Mouse (Mus musculus) cerebellum, postnatal 36 days (tissue): ENCODE measurements around the gene Btg1.

ENCODE experiments used
- DNase-seq, 2 experiments: peaks; one replicate each; pipeline ENCODE4 v3.0.0; 2021 to 2022; ENCODE audit warnings: mixed read lengths in 2 of 2

The Btg1 gene

GRCm38 (mm10) chr10:96632271-96633144 is 15.7 kb downstream of the Btg1 start:
- no peak for DNase-seq

DNA sequence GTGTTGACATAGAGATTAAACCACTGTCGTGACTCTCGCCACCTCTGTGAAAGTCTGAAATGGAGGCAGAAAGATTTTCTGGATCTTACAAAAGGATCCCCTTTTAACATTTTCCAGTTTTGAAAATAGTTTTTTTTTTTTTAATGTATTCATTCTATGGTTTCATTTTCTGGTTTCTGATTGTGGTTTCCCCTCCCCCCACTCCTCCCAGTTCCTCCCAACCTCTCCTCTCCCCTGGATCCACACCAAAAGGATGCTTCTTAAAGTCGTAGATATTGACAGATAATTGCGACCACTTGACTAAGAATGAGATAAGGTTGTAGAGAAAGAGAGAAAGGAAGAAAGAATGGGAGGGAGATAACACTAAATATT is 16.3 kb downstream of the Btg1 start:
- DNase-seq, result no peak

DNA sequence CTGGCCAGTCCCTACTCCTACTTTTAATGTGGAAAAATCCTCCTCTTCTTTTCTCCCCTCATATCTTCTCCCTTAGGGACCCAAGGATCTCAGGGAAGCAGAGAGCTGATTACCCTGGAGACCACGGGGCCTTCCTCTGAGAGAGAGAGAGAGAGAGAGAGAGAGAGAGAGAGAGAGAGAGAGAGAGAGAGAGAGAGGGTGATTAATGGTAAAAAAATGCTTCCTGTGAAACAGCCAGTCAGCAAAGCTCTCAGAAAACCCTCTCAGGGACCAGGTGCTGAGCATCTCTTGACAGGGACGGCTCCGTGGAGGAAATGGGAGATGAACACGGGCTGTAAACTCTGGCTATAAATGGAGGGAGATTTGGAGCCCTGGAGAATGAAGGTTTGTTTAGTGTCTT is 18.7 kb downstream of the Btg1 start:
- no peak for DNase-seq

GRCm38 (mm10) chr10:96638477-96638876 is 21.7 kb downstream of the Btg1 start:
- DNase-seq, result no peak

GRCm38 (mm10) chr10:96642014-96642413 is 25.2 kb downstream of the Btg1 start:
- no peak for DNase-seq

DNA sequence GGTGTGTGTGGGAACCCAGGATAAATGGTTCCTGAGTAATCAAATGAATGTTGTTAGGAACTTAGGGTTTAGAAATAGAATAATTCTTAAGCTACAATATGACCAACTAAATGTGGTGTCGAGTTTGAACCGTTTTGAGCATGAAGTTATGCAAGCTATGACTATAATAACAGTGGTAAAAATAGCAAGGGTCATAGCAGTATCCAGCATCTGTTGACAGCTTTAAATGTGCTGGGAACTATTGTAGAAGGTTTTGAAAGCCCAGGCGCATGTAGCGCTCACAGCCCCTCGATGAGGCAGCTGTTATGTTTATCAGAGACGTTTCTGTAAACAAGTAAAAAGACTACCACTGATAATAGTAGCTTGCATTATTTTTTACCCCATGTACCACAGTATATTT is 25.9 kb downstream of the Btg1 start:
- no peak for DNase-seq

DNA sequence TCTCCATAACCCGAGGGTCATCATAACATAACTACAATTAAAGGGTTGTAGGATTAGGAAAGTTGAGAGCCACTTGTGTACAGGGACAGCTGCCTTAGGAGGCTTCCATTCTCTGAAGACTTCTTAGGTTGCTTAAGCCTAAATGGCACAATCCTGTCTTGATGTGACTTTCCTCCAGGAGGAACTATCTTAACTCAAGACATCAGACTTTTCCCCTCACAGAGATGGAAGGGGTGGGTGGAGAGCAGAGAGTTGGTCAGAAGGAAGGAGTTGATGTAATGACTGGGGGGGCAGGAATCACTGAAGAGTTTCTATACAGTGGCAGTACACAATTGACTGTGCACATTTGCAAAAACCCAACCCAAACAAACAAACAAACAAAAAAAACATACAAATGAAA is 28.4 kb downstream of the Btg1 start:
- DNase-seq, result no peak

- DNase-seq, result peak; percentile 65 to 68
Observed at GRCm38 (mm10) chr10:96646024-96646866, 29.4 kb downstream of the Btg1 start.

- DNase-seq, result no peak
Observed at GRCm38 (mm10) chr10:96646867-96647462, 30.2 kb downstream of the Btg1 start.

- DNase-seq, result peak; percentile 74 to 80
Observed at GRCm38 (mm10) chr10:96648161-96648561, 31.4 kb downstream of the Btg1 start.

- no peak for DNase-seq
Observed at GRCm38 (mm10) chr10:96649524-96649923, 32.7 kb downstream of the Btg1 start.

- DNase-seq, result no peak
Observed at GRCm38 (mm10) chr10:96652372-96652771, 35.6 kb downstream of the Btg1 start.

DNA sequence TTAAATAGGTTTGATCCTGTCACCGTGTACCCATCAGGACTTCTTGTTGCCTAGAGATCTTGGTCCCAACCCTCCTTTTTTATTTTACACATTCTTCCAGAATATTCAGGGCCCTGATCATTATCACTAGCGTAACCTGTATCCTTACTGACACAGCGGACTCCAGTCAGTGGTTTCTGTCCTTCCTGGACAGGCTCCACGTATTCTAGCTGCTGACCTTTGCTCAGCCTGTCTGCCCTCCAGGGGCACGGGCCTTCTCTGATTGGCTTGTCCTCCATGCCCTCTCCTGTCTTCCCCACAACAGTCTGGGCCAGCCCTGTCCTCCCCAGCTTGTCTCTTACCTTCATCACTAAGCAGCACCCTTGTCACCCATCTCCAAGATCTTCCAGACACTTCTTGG is 36.2 kb downstream of the Btg1 start:
- no peak for DNase-seq

- no peak for DNase-seq
Observed at GRCm38 (mm10) chr10:96654079-96654478, 37.3 kb downstream of the Btg1 start.

DNA sequence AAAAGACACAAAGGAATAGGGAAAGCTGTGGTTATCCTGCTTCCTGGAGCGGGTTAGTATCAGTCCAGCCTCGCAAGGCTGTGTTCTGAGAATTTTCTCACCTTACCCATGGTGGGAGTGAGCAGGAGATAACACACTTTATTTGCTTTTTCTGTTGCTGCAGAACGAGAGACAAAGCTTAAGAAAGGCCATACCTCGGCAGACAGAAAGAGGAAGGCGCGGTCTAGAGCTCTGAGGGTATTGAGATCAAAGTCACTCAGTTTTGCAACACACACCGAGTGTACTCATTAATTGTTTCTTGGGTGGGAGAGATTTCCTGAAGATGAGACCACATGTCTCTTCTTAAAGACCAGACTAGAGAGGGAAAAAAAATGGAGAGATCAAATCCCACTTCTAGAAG is 37.8 kb downstream of the Btg1 start:
- no peak for DNase-seq

DNA sequence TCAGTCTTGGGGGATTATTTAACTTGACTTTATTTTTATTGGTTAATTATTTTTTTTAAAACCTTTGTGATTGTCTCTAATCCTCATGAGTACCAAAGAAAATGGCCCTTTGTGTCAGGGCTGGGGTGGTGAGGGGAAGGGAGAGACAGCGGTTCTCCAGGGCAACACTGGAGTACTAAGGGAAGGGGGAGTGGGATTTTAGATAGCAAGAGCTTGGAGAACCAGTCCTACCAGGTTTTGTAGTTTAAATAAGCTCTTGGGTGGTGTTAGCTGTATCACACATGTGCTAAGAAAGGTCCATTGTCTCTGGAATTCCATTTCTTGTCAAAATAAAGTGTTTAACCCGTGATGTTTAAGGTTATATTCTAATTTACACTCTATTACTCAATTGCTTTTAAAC is 38.3 kb downstream of the Btg1 start:
- DNase-seq, result no peak

DNA sequence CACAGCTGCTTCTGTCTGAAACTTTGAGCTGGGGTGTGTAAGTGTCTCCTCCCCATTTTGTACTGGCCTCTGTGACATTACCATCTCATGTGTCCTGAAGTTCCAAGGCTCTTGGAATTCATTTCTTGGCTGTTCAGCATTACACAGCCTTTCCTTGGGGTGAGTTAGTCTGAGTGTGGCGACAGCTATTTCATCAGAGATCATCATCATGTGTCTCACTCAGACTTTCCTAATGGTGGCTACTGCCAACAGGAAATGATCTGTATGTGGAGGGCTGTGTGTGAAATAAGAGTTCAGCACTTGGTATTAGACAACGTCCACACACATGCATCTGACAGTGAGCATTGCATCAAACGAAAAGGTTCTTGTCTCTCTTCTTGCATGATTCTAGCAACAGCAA is 39.4 kb downstream of the Btg1 start:
- DNase-seq, result no peak

- peak; percentile 77 to 80 for DNase-seq
Observed at GRCm38 (mm10) chr10:96658906-96659305, 42.1 kb downstream of the Btg1 start.

- no peak for DNase-seq
Observed at GRCm38 (mm10) chr10:96660280-96660985, 43.6 kb downstream of the Btg1 start.

GRCm38 (mm10) chr10:96662976-96663375 is 46.2 kb downstream of the Btg1 start:
- DNase-seq, result no peak

- no peak for DNase-seq
Observed at GRCm38 (mm10) chr10:96663739-96664430, 47.1 kb downstream of the Btg1 start.
